Mouse (Mus musculus) kidney, embryonic 15.5 days (tissue): ENCODE results near the gene Bicc1. TPM values are rescaled to one million over a fixed set of nuclear protein-coding genes. Genes with fewer than 3 reads are reported as not detected.

Source experiments
- ATAC-seq: fragments of 200-750 bp; cut with Nextera tagmentation; replicated peaks from 2 replicates; pipeline ENCODE4 v1.8.0; 2017; ENCODE audit warnings: moderate TSS enrichment; ENCODE audit not compliant: low FRiP score
- H3K27ac ChIP-seq: fragments of 300-500 bp; sonication (generic); 2 replicates; pipeline ENCODE4 v1.5.1; 2015; ENCODE audit warnings: mild to moderate bottlenecking, inconsistent platforms
- H3K27me3 ChIP-seq: fragments of 300-500 bp; sonication (generic); 2 replicates; pipeline ENCODE4 v1.6.1; 2015; ENCODE audit warnings: inconsistent platforms
- H3K36me3 ChIP-seq: fragments of 300-500 bp; sonication (generic); 2 replicates; pipeline ENCODE4 v1.6.1; 2015; ENCODE audit warnings: inconsistent platforms
- H3K4me1 ChIP-seq: fragments of 300-500 bp; sonication (generic); 2 replicates; pipeline ENCODE4 v1.6.1; 2015; ENCODE audit warnings: inconsistent platforms
- H3K4me2 ChIP-seq: fragments of 300-500 bp; sonication (generic); 2 replicates; pipeline ENCODE4 v1.6.1; 2015; ENCODE audit warnings: moderate library complexity, mild to moderate bottlenecking, inconsistent platforms
- H3K4me3 ChIP-seq: fragments of 300-500 bp; sonication (generic); replicated peaks from 2 replicates; pipeline ENCODE4 v1.5.1; 2015; ENCODE audit warnings: mild to moderate bottlenecking, inconsistent platforms
- H3K9ac ChIP-seq: fragments of 300-500 bp; sonication (generic); 2 replicates; pipeline ENCODE4 v1.6.1; 2015; ENCODE audit warnings: mild to moderate bottlenecking, inconsistent platforms
- H3K9me3 ChIP-seq: fragments of 300-500 bp; sonication (generic); replicated peaks from 2 replicates; pipeline ENCODE4 v1.6.1; 2016; ENCODE audit warnings: inconsistent platforms
- WGBS: fragments of 180-500 bp; shearing (Covaris S2); methylation state at CpG from one replicate; pipeline ENCODE4 v1.1.7; 2015; ENCODE audit warnings: mixed read lengths; 5-methylcytosine and 5-hydroxymethylcytosine counted together
- polyA plus RNA-seq: library from polyadenylated mRNA; unstranded; fragments of >200 nt; fragmentation: Nextera tagmentation; extraction: Ambion mirVana; gene quantifications from 2 replicates; pipeline ENCODE4 v1.2.1, GENCODE M21; 2015

The Bicc1 gene
- polyA plus RNA-seq, 1 experiment from 2014 or later = 40.3 TPM

DNA sequence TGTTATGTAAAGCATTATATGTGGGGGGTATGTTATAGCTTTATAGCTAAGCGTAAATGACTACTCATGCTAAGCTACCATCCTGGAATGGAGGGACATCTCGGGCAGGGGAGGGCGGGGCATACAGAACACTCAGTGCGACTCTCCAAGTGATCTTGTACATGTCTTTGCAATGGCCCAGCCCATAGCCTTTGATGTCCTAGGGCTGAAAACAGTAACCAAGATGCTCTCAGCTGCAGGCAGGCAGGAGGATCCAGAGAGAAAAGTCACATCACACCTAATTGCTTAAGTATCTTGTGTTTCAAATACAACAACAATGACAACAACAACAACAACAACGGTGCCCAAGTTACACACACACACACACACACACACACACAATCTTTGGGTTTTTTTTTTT, 152.0 kb downstream of the Bicc1 start:
- 82% methylated on average over 5 of the region's 5 CpGs for WGBS
- ATAC-seq = no peak

GRCm38 (mm10) chr10:71007001-71007400, 152.5 kb downstream of the Bicc1 start:
- no peak for ATAC-seq
- Histone ChIP-seq H3K9ac (no peak overlapping the region), H3K4me1 (no peaks in the 10 kb centered on the region), H3K4me2 (no peak overlapping the region), H3K9me3 (no peaks in the 10 kb centered on the region), H3K36me3 (no peaks in the 10 kb centered on the region), H3K4me3 (no peak overlapping the region), H3K27ac (no peak overlapping the region), H3K27me3 (no peaks in the 10 kb centered on the region)
- WGBS = 92% methylated on average over 3 of the region's 3 CpGs

More for the DNA sequence above, 152.0 kb downstream of the Bicc1 start:
- H3K4me3 ChIP-seq = no peak overlapping the region
- no peak overlapping the region for H3K9ac ChIP-seq
- H3K4me2 ChIP-seq = no peak overlapping the region
- H3K27me3 ChIP-seq = no peaks in the 10 kb centered on the region
- H3K4me1 ChIP-seq = no peaks in the 10 kb centered on the region
- no peaks in the 10 kb centered on the region for H3K9me3 ChIP-seq
- no peaks in the 10 kb centered on the region for H3K36me3 ChIP-seq
- no peak overlapping the region for H3K27ac ChIP-seq

DNA sequence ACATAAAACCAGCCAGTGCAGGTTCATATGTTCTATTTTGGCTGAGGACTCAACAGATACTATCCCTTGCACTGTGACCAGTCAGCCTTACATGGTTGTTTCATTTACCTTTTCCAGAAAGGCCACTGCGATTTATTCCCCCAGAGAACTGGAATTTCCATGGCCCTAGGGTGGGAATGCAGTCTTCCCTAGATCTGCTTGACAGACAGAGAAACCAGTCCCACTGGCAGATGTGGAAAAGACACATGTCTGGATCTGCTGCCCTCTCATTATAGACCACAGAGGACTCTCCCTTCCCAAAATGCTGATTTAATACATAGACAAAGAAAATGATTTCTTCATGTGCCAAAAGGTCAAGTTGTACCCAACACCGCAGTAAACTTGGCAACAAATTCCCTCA, 156.6 kb downstream of the Bicc1 start:
- no peaks in the 10 kb centered on the region for H3K27me3 ChIP-seq
- no peaks in the 10 kb centered on the region for H3K9me3 ChIP-seq
- no peaks in the 10 kb centered on the region for H3K4me1 ChIP-seq
- ATAC-seq = no peak
- WGBS = 85% methylated on average over 2 of the region's 2 CpGs
- no peak overlapping the region for H3K4me2 ChIP-seq
- H3K27ac ChIP-seq = no peak overlapping the region
- H3K4me3 ChIP-seq = no peak overlapping the region
- H3K36me3 ChIP-seq = no peaks in the 10 kb centered on the region
- H3K9ac ChIP-seq = no peak overlapping the region

DNA sequence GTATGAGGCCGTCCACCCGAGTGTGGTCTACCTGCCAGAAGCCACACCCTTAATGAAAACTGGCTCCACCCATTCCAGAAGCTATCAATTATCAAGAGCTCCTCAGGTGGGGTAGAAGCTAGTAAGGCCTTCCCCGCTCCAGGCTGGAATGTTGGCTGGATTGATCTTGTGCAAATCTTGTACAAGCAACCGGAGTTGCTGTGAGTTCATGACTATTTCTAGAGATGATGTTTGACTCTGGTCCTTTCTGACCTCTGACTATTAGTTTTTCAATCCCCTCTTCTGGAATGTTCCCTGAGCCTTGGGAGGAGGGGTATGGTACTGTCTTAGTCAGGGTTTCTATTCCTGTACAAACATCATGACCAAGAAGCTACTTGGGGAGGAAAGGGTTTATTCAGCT, 157.3 kb downstream of the Bicc1 start:
- WGBS = 91% methylated on average over 4 of the region's 4 CpGs

DNA sequence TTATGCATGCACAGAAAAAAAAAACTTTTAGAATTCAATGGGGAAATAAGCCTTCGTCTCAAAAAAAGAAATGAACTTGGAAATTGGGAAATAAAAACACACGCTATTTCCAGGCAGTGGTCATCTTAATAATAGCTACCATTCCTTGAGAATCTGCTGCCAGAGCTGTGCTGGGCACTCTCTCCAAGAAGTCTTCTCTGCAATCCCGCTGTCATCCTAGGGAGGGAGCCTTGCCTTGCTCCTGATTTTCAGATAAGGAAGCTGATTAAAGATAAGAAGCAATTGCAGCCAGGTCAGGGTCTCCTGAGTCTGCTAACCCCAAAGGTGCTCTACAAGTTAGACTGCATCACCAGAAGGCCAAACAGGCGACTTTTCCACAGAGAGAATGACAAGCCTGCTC, 161.4 kb downstream of the Bicc1 start:
- H3K4me3 ChIP-seq = no peak overlapping the region
- no peak for ATAC-seq
- no peaks in the 10 kb centered on the region for H3K36me3 ChIP-seq
- H3K9me3 ChIP-seq = no peaks in the 10 kb centered on the region
- no peaks in the 10 kb centered on the region for H3K27me3 ChIP-seq
- H3K9ac ChIP-seq = no peak overlapping the region
- no peaks in the 10 kb centered on the region for H3K4me1 ChIP-seq
- H3K27ac ChIP-seq = no peak overlapping the region
- H3K4me2 ChIP-seq = no peak overlapping the region
- WGBS = 50% methylated on average over 4 of the region's 4 CpGs

More for the DNA sequence above, 157.3 kb downstream of the Bicc1 start:
- H3K9me3 ChIP-seq = no peaks in the 10 kb centered on the region
- no peaks in the 10 kb centered on the region for H3K27me3 ChIP-seq
- no peak overlapping the region for H3K4me3 ChIP-seq
- ATAC-seq = no peak
- H3K27ac ChIP-seq = no peak overlapping the region
- H3K36me3 ChIP-seq = no peaks in the 10 kb centered on the region
- no peak overlapping the region for H3K4me2 ChIP-seq
- H3K9ac ChIP-seq = no peak overlapping the region
- no peaks in the 10 kb centered on the region for H3K4me1 ChIP-seq

GRCm38 (mm10) chr10:70996051-70996450, 163.4 kb downstream of the Bicc1 start:
- H3K27me3 ChIP-seq = no peaks in the 10 kb centered on the region
- H3K27ac ChIP-seq = no peak overlapping the region
- no peak overlapping the region for H3K9ac ChIP-seq
- H3K9me3 ChIP-seq = no peaks in the 10 kb centered on the region
- no peak for ATAC-seq
- WGBS = 95% methylated on average over 9 of the region's 9 CpGs
- no peak overlapping the region for H3K4me3 ChIP-seq
- no peaks in the 10 kb centered on the region for H3K4me1 ChIP-seq
- H3K36me3 ChIP-seq = no peaks in the 10 kb centered on the region
- no peak overlapping the region for H3K4me2 ChIP-seq

DNA sequence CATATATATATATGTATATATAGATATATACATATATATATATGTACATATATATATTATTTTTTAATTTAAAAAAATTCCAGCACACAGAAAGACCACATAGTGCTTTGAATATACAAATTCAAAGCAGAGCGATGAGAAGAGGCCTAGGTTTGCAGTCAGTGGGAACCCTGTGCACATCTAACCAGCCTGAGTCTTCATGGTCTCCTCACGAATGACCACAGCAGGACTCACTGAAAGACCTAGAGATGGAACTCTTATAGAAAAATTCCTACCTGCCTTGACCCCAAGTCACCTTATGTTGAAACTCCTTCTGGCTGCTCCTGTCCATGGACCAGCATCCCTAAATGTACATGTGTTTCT, 165.4 kb downstream of the Bicc1 start:
- Histone ChIP-seq H3K27me3 (no peaks in the 10 kb centered on the region), H3K4me1 (peaks cover 3% of the 10 kb centered on the region; the same call in 1 of the 2 replicates), H3K27ac (no peak overlapping the region), H3K9me3 (no peaks in the 10 kb centered on the region), H3K9ac (no peak overlapping the region), H3K4me2 (no peak overlapping the region), H3K36me3 (no peaks in the 10 kb centered on the region), H3K4me3 (no peak overlapping the region)
- 92% methylated on average over 2 of the region's 2 CpGs for WGBS
- ATAC-seq = no peak

- Histone ChIP-seq H3K9ac (no peak overlapping the region), H3K4me3 (no peak overlapping the region), H3K36me3 (no peaks in the 10 kb centered on the region), H3K4me2 (no peak overlapping the region), H3K4me1 (peaks cover 3% of the 10 kb centered on the region; the same call in 1 of the 2 replicates), H3K27ac (no peak overlapping the region), H3K27me3 (no peaks in the 10 kb centered on the region), H3K9me3 (no peaks in the 10 kb centered on the region)
- ATAC-seq = no peak
- 85% methylated on average over 6 of the region's 6 CpGs for WGBS
Observed at GRCm38 (mm10) chr10:70993497-70994134, 165.9 kb downstream of the Bicc1 start.

DNA sequence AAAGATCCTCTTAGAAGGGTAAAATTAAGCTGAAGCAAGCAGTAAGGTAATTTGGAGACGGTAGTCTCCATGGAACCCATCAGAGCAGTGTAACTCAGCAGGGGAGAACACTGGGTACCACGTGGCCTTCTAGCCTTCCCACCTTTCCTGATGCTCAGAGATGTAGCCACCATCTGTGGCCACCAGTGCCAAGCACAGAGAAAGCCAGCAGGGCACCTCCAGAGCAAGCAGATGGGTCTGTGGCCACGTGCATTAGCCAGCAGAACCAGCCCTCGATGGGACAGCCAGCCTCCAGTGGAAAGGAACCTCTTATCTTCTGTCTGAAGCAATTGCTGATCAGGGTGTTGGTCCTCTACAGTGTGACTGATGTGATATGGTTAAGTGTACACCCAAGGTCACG, 172.1 kb downstream of the Bicc1 start:
- WGBS = 82% methylated on average over 5 of the region's 5 CpGs

DNA sequence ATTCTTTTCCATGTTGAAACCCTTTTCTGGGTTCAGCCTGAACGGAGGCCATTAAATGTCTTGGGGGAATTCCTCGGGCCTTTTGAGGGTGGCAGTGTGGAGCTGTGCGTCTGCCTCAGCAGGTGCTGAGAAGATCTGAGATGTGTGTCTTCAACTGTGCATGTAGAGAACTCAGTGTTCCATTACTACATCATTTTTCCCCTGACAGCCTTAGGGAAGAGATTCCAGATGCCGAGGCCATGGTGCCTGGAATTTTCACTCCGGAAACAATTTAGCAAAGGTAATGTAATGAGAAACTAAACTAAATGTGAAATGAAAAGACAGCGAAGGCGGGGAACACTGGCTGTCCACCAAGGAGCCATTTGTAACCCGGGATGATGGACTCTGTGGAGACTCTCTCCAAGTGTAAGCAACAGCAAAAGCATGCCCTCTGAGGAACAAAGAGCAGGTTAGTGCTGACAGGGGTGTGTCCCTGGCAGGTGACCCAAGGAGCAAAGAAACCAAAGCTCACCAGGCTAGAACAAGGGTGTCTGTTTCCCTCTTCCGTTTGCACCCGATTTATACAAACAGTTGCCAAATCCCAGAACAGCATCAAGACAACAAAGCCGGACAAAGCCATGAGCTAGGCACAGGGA, 176.3 kb downstream of the Bicc1 start:
- no peak overlapping the region for H3K9ac ChIP-seq
- no peak overlapping the region for H3K4me2 ChIP-seq
- H3K4me1 ChIP-seq = peaks cover 8% of the 10 kb centered on the region; the same call in 1 of the 2 replicates
- no peaks in the 10 kb centered on the region for H3K9me3 ChIP-seq
- no peak for ATAC-seq
- no peaks in the 10 kb centered on the region for H3K36me3 ChIP-seq
- no peak overlapping the region for H3K4me3 ChIP-seq
- H3K27me3 ChIP-seq = no peaks in the 10 kb centered on the region
- 76% methylated on average over 11 of the region's 11 CpGs for WGBS
- H3K27ac ChIP-seq = no peak overlapping the region

More for the DNA sequence above, 172.1 kb downstream of the Bicc1 start:
- H3K4me2 ChIP-seq = no peak overlapping the region
- H3K9me3 ChIP-seq = no peaks in the 10 kb centered on the region
- no peak for ATAC-seq
- no peak overlapping the region for H3K9ac ChIP-seq
- no peaks in the 10 kb centered on the region for H3K36me3 ChIP-seq
- no peak overlapping the region for H3K27ac ChIP-seq
- no peak overlapping the region for H3K4me3 ChIP-seq
- H3K27me3 ChIP-seq = no peaks in the 10 kb centered on the region
- peaks cover 11% of the 10 kb centered on the region for H3K4me1 ChIP-seq

DNA sequence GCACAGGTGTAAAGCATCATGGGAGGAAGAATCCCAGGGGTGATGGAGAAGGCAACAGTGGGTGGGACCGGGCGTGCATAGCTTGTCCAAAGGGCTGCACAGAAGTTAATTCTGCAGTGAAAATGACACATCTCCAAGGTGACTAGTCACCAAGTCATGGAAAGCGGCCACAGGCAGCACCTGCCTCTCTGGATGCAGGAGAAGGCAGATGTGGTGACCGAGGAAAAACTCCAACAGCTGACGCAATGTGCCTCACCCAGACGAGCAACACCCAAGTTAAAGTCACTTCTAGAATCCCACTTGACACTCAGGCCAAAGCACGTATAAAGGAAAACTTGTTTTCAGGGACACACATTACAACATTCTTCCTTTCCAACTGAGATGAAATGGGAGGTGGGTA, 177.3 kb downstream of the Bicc1 start:
- Histone ChIP-seq H3K4me3 (no peak overlapping the region), H3K9ac (no peak overlapping the region), H3K27ac (no peak overlapping the region), H3K27me3 (no peaks in the 10 kb centered on the region), H3K4me2 (no peak overlapping the region), H3K4me1 (peaks cover 15% of the 10 kb centered on the region), H3K9me3 (no peaks in the 10 kb centered on the region), H3K36me3 (no peaks in the 10 kb centered on the region)
- WGBS = 91% methylated on average over 7 of the region's 7 CpGs
- ATAC-seq = no peak

GRCm38 (mm10) chr10:70979657-70980056, 179.8 kb downstream of the Bicc1 start:
- Histone ChIP-seq H3K27ac (no peak overlapping the region), H3K27me3 (no peaks in the 10 kb centered on the region), H3K36me3 (no peaks in the 10 kb centered on the region), H3K9ac (no peak overlapping the region), H3K4me3 (no peak overlapping the region), H3K4me1 (peaks cover 23% of the 10 kb centered on the region), H3K4me2 (no peak overlapping the region), H3K9me3 (no peaks in the 10 kb centered on the region)
- WGBS = 91% methylated on average over 8 of the region's 8 CpGs
- ATAC-seq = no peak

DNA sequence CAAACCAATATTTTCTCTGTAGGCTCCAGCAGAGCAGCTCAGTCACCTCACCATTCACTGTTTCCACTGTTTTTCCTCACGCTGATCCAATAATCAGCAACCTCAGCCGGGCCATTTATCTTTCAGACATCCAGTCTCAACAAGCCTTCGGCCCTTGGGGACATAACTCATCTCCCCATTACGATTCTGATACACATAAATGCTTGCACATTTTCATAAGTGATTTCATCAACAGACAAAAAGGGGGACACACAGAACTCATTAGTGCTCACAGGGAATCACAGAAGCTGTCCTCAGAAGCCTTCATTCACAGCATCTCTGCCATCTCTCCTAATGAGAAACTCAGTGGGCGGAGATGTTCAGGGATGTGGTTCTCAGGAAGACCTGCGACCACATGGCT, 182.4 kb downstream of the Bicc1 start:
- no peak overlapping the region for H3K4me2 ChIP-seq
- no peaks in the 10 kb centered on the region for H3K9me3 ChIP-seq
- 38% methylated on average over 6 of the region's 6 CpGs for WGBS
- no peaks in the 10 kb centered on the region for H3K36me3 ChIP-seq
- H3K4me1 ChIP-seq = peaks cover 14% of the 10 kb centered on the region
- H3K27me3 ChIP-seq = no peaks in the 10 kb centered on the region
- no peak overlapping the region for H3K4me3 ChIP-seq
- no peak for ATAC-seq
- H3K9ac ChIP-seq = no peak overlapping the region
- no peak overlapping the region for H3K27ac ChIP-seq
